Mouse (Mus musculus): ENCODE results near the gene Plce1. TPM values are rescaled to one million over a fixed set of nuclear protein-coding genes. Genes with fewer than 3 reads are reported as not detected.

Gene Plce1
- polyA plus RNA-seq, 1 experiment from 2014 or later, result 3.3 TPM

GRCm38 (mm10) chr19:38478286-38478685, 2.6 kb upstream of the Plce1 start:
- H3K9ac ChIP-seq, result no peak overlapping the region
- H3K4me2 ChIP-seq, result no peak overlapping the region
- H3K4me3 ChIP-seq, result no peak overlapping the region
- H3K27ac ChIP-seq, result peak overlapping the region; percentile 11; the same call in 1 of the 2 replicates
- H3K9me3 ChIP-seq, result no peaks in the 10 kb centered on the region
- ATAC-seq (ENCODE audit: borderline replicate concordance, extremely low read depth, low FRiP score, low TSS enrichment), result no peak
- 0 out of 2 replicates have a peak, but pooled peaks cover 14% of the 10 kb centered on the region for H3K4me1 ChIP-seq
- 34% methylated on average over 5 of the region's 5 CpGs for WGBS
- no peaks in the 10 kb centered on the region for H3K36me3 ChIP-seq
- peaks cover 17% of the 10 kb centered on the region for H3K27me3 ChIP-seq

DNA sequence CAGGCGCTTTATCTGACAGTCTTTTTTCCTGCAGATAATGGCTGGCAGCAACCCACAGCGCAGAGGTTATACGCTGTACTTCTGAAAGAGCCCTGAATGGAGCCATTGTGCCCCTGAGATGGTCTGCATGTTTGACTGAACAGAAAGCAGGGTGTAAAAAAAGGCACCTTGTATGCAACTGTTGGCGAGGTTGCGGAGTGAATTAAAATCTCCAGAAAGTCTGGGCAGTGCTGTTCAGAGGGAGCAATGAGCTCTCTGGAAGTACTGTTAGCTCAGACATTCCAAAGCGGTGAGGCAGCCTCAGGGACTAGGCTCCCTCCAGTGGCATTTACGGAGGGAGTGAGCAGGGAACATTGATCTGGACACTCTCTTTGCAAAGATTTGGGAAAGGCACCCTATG, 2.0 kb upstream of the Plce1 start:
- WGBS, result 29% methylated on average over 7 of the region's 7 CpGs
- peak; percentile 60; the same call in 1 of the 2 replicates for ATAC-seq (ENCODE audit: borderline replicate concordance, extremely low read depth, low FRiP score, low TSS enrichment)
- Histone ChIP-seq H3K9me3 (no peaks in the 10 kb centered on the region), H3K4me3 (no peak overlapping the region), H3K9ac (no peak overlapping the region), H3K4me1 (0 out of 2 replicates have a peak, but pooled peaks cover 14% of the 10 kb centered on the region), H3K27me3 (peaks cover 17% of the 10 kb centered on the region), H3K4me2 (peak overlapping the region; percentile 18), H3K27ac (peak overlapping the region; percentile 70), H3K36me3 (no peaks in the 10 kb centered on the region)

DNA sequence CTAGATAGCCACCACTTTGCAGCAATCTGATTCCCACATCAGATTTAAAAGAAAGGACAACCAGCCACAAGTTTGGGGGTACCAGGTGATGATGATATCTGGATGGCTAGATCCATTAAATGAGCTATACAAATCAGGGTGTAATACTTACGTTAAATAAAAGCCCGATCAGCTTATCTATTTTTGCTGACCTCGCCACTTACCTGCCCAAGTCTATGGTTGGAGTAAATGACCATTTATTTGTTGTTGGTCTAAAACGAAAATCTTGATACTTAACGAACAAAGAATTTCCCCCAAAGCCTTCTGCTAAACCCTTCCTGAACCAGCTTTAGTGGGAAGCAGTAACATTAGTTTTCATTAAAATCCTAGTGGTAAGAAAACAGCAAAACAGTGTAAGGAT, 1.4 kb upstream of the Plce1 start:
- Histone ChIP-seq H3K27me3 (peaks cover 17% of the 10 kb centered on the region), H3K4me3 (no peak overlapping the region), H3K36me3 (no peaks in the 10 kb centered on the region), H3K9me3 (no peaks in the 10 kb centered on the region), H3K27ac (peak overlapping the region; percentile 70), H3K9ac (no peak overlapping the region), H3K4me1 (0 out of 2 replicates have a peak, but pooled peaks cover 14% of the 10 kb centered on the region), H3K4me2 (peak overlapping the region; percentile 18; the same call in 1 of the 2 replicates)
- ATAC-seq (ENCODE audit: borderline replicate concordance, extremely low read depth, low FRiP score, low TSS enrichment), result no peak
- 63% methylated on average over 5 of the region's 5 CpGs for WGBS

DNA sequence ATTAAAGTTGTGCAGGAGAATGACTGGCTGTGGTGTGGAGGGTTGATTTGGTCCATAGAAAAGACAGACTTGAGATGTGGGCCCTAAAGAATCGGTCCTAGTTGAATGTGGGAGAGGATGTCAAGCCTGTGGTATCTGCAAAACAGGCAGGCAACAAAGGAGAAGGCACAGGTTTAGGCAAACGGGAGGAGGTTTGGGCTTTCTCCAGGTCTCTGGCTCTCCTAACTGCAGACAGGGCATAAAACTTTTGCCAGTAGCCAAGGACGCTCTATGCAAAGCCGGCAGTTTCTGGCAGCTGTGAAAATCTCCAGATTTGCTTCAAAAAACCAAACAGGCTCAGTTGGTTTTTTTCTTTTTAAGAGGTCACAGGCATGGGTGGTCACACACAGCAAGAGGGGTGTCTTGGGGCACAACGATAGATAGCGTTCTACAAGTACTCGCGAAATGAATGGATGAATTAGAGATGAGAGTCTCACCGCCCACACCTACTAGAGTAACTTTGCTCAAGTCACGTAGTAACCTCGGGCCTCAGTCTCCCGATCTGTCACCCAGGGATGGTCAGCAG, 671 bp upstream of the Plce1 start:
- ATAC-seq (ENCODE audit: borderline replicate concordance, extremely low read depth, low FRiP score, low TSS enrichment), result peak; percentile 32; the same call in 1 of the 2 replicates
- Histone ChIP-seq H3K9me3 (no peaks in the 10 kb centered on the region), H3K27me3 (peaks cover 17% of the 10 kb centered on the region), H3K4me2 (peak overlapping the region; percentile 96), H3K4me3 (peak overlapping the region; percentile 71), H3K4me1 (0 out of 2 replicates have a peak, but pooled peaks cover 14% of the 10 kb centered on the region), H3K27ac (no peak overlapping the region), H3K36me3 (no peaks in the 10 kb centered on the region), H3K9ac (peak overlapping the region; percentile 63; the same call in 1 of the 2 replicates)
- WGBS, result 14% methylated on average over 12 of the region's 12 CpGs

DNA sequence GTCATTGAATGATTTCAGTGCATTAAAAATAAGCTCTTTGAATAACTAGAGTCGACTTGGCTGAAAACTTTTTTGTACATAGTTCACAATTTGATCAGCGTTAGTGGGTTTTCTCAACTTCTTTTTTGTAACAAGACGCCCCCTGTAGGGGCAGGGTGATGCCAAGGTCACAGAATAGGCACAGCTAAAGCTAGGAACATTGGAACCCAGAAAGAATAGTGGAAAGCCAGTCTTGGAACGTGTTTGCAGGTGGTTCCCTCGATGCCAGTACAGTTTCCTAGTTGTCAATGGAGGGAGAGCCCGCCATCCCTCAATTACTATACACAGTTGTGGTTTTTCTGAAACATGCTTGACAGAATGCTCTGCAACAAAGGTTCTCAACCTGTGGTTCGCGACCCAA, 997 bp downstream of the Plce1 start:
- no peaks in the 10 kb centered on the region for H3K36me3 ChIP-seq
- no peaks in the 10 kb centered on the region for H3K9me3 ChIP-seq
- H3K4me1 ChIP-seq, result 0 out of 2 replicates have a peak, but pooled peaks cover 14% of the 10 kb centered on the region
- no peak overlapping the region for H3K27ac ChIP-seq
- ATAC-seq (ENCODE audit: borderline replicate concordance, extremely low read depth, low FRiP score, low TSS enrichment), result no peak
- H3K4me3 ChIP-seq, result peak overlapping the region; percentile 71
- no peak overlapping the region for H3K9ac ChIP-seq
- peak overlapping the region; percentile 96 for H3K4me2 ChIP-seq
- H3K27me3 ChIP-seq, result peaks cover 17% of the 10 kb centered on the region
- WGBS, result 17% methylated on average over 8 of the region's 8 CpGs

DNA sequence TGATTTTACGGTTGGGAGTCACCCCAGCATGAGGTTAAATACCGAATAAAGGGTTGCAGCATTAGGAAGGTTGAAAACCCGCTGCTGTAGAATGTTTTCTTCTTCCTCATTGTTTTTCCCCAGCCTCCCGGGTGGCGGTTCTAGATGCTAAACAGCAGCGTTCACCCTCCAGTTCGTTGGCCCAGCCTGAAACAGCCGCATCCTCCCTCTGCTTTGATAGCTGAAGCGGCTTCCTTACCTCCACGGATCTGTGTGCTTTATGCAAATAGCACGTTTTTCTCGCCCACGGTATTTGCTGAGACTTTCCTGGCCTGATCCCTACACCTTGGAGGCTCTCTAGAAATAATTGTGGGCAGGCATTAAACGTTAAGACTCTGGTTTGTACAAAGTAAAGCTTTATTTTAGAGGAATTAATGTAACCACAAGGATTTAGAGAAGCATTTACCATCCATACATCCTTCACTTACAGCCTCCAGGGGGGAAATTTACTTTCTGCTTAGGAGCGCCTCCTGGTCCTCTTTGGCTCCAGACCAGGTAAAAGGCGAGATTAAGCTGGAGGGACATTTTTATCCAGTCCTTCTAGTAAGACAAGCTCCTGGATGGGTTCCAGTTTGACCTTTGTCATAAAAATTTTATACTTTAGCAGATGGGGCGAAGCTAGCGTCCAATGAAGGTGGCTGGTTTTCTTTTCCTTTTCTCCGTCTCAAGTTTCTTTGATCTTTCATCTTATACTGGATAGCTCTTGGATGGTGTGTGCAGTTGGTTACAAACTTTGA, 1.7 kb downstream of the Plce1 start:
- ATAC-seq (ENCODE audit: borderline replicate concordance, extremely low read depth, low FRiP score, low TSS enrichment), result no peak
- H3K27ac ChIP-seq, result no peak overlapping the region
- peak overlapping the region; percentile 96 for H3K4me2 ChIP-seq
- H3K4me1 ChIP-seq, result 0 out of 2 replicates have a peak, but pooled peaks cover 14% of the 10 kb centered on the region
- H3K36me3 ChIP-seq, result no peaks in the 10 kb centered on the region
- WGBS, result 24% methylated on average over 19 of the region's 19 CpGs
- 0 out of 2 replicates have a peak overlapping the region, but pooled peaks have one; percentile 71 for H3K4me3 ChIP-seq
- H3K9ac ChIP-seq, result no peak overlapping the region
- H3K27me3 ChIP-seq, result peaks cover 17% of the 10 kb centered on the region
- no peaks in the 10 kb centered on the region for H3K9me3 ChIP-seq

DNA sequence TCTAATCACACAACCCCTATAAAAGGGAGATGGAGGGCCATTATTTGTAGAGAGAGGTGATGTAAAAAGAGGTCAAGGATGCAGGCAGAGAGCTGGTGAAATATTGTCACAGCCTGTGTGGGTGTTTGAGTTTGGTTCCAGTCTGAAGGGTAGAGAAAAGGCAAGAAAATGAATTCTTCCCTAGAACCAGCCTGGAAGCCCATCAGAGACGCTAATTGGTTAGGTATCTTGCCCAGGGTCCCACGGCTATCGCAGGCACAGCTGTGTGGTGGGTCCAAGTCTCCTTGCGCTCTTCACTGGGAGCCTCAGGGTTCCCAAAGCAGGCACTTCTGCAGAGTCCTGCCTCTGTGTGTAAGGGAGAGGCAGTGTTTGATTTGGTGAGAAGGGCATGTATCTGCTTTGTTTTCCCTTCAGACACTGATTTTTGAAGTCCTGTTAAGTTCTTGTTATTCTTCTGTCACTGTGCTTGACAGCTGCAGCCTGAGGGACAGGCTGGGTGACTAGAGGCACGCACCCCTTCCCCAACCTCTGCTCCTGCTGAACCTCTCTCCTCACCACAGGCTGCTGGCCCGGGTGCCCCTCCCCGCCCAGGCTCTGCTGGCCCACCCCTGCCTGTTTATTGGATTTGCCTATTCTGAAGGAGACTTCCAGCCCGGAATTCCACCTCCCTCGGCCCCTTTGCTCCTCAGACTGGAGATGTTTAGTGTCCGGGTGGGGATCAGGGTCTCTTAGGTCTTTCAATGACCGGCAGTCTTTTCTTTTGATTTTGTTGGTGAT, 5.1 kb downstream of the Plce1 start:
- H3K4me1 ChIP-seq, result 0 out of 2 replicates have a peak, but pooled peaks cover 14% of the 10 kb centered on the region
- H3K9me3 ChIP-seq, result no peaks in the 10 kb centered on the region
- H3K36me3 ChIP-seq, result no peaks in the 10 kb centered on the region
- 28% methylated on average over 11 of the region's 11 CpGs for WGBS
- no peak overlapping the region for H3K4me2 ChIP-seq
- no peak for ATAC-seq (ENCODE audit: borderline replicate concordance, extremely low read depth, low FRiP score, low TSS enrichment)
- H3K27me3 ChIP-seq, result peaks cover 6% of the 10 kb centered on the region; the same call in 1 of the 2 replicates
- no peak overlapping the region for H3K4me3 ChIP-seq
- no peak overlapping the region for H3K27ac ChIP-seq
- H3K9ac ChIP-seq, result no peak overlapping the region

DNA sequence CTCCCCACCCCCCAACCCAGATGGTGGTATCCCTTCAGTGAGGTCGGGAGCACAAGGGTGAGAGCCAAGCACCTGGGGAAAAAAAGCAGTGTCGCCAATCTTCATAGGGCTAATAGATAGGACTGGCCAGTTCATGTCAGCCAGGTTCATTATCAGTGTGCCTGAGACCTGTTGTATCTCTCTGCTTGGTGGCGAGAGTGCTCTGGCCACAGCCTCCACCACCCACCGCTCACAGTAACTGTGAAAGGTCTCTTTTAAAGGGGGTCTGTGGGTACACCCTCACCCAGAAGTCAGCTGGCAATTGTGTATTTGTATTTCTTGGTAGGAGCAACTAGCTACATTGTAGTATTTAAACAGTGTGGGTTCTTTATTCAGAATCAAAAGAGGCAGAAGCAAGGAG, 6.6 kb downstream of the Plce1 start:
- ATAC-seq (ENCODE audit: borderline replicate concordance, extremely low read depth, low FRiP score, low TSS enrichment), result no peak
- Histone ChIP-seq H3K27ac (no peak overlapping the region), H3K9ac (no peak overlapping the region), H3K9me3 (no peaks in the 10 kb centered on the region), H3K4me2 (no peak overlapping the region), H3K4me3 (no peak overlapping the region), H3K27me3 (no peaks in the 10 kb centered on the region; the same call in 1 of the 2 replicates), H3K4me1 (0 out of 2 replicates have a peak, but pooled peaks cover 2% of the 10 kb centered on the region), H3K36me3 (no peaks in the 10 kb centered on the region)
- WGBS, result 49% methylated on average over 4 of the region's 4 CpGs

- ATAC-seq (ENCODE audit: borderline replicate concordance, extremely low read depth, low FRiP score, low TSS enrichment), result no peak
- 68% methylated on average over 9 of the region's 9 CpGs for WGBS
- H3K27ac ChIP-seq, result no peak overlapping the region
These were observed 7.4 kb downstream of the Plce1 start for GRCm38 (mm10) chr19:38488103-38488912.

DNA sequence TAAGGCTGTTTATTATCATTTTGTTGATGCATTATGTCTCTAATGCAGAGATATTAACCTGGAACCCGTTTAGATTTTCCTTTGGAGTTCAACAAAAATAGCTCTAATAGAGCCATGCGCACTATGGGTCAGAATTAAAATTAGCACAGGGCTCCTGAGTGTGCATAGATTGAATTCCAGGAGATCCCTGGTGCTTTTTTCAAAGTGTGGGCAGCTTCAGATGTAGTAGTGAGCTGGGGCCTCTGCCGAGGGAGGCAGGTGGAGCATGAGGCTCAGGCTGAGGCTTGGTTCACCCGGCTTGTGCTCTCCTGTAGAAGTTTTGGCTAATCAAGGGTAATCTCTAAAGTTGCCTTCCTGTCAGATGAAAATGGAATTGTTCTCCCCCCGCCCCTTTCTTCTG, 17.3 kb downstream of the Plce1 start:
- Histone ChIP-seq H3K27me3 (no peaks in the 10 kb centered on the region), H3K4me2 (no peak overlapping the region), H3K9me3 (no peaks in the 10 kb centered on the region), H3K4me3 (no peak overlapping the region), H3K9ac (no peak overlapping the region), H3K27ac (no peak overlapping the region), H3K36me3 (no peaks in the 10 kb centered on the region), H3K4me1 (no peaks in the 10 kb centered on the region)
- WGBS, result 45% methylated on average over 5 of the region's 5 CpGs
- ATAC-seq (ENCODE audit: borderline replicate concordance, extremely low read depth, low FRiP score, low TSS enrichment), result no peak

More at GRCm38 (mm10) chr19:38488103-38488912, 7.4 kb downstream of the Plce1 start:
- Histone ChIP-seq H3K9me3 (no peaks in the 10 kb centered on the region), H3K4me1 (no peaks in the 10 kb centered on the region), H3K27me3 (no peaks in the 10 kb centered on the region; the same call in 1 of the 2 replicates), H3K4me3 (no peak overlapping the region), H3K36me3 (no peaks in the 10 kb centered on the region), H3K9ac (no peak overlapping the region), H3K4me2 (no peak overlapping the region)

DNA sequence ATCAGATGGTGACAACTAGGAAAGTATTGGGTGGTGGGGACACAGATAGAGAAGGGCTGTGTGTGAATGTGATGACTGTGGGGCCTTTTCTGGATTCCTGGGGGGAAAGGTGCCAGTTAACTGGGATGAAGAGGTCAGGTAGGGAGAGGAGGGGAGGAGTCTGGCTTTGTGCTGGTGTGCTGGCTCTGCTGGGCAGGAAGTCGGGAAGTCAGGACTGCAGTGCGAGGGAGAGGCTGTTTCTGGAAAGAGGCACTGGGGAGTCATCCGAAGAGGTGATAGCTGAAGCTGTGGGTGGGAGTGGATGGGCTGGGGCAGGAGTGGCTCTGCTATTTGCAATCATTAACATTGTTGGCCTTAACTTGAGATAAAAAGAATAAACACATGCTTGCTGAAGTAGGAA, 23.7 kb downstream of the Plce1 start:
- H3K9me3 ChIP-seq, result no peaks in the 10 kb centered on the region
- no peak for ATAC-seq (ENCODE audit: borderline replicate concordance, extremely low read depth, low FRiP score, low TSS enrichment)
- H3K4me3 ChIP-seq, result no peak overlapping the region
- WGBS, result 10% methylated on average over 3 of the region's 3 CpGs
- H3K4me1 ChIP-seq, result peaks cover 11% of the 10 kb centered on the region; the same call in 1 of the 2 replicates
- H3K36me3 ChIP-seq, result no peaks in the 10 kb centered on the region
- no peak overlapping the region for H3K9ac ChIP-seq
- H3K27me3 ChIP-seq, result no peaks in the 10 kb centered on the region
- no peak overlapping the region for H3K27ac ChIP-seq
- no peak overlapping the region for H3K4me2 ChIP-seq
